Mouse (Mus musculus) small intestine, adult 2 months (tissue): ENCODE results near the gene Slc35d3. TPM values are rescaled to one million over a fixed set of nuclear protein-coding genes. Genes with fewer than 3 reads are reported as not detected.

Source experiments
- H3K27ac ChIP-seq: fragments of 200-500 bp; 2 replicates; pipeline ENCODE4 v1.5.1; 2012; ENCODE audit warnings: low read depth, low read length, control low read depth, inconsistent platforms; ENCODE audit not compliant: insufficient read depth
- H3K27me3 ChIP-seq: fragments of 200-500 bp; 2 replicates; pipeline ENCODE4 v1.6.1; 2012; ENCODE audit warnings: mild to moderate bottlenecking, moderate library complexity, low read length, inconsistent platforms; ENCODE audit not compliant: control insufficient read depth, insufficient read depth
- H3K36me3 ChIP-seq: fragments of 200-500 bp; 2 replicates; pipeline ENCODE4 v1.6.1; 2012; ENCODE audit warnings: mild to moderate bottlenecking, low read length, control low read depth, inconsistent platforms; ENCODE audit not compliant: control insufficient read depth, insufficient read depth
- H3K4me1 ChIP-seq: fragments of 200-500 bp; 2 replicates; pipeline ENCODE4 v1.6.1; 2012; ENCODE audit warnings: low read length, inconsistent platforms, mixed read lengths; ENCODE audit not compliant: control insufficient read depth, insufficient read depth, insufficient read length
- H3K4me3 ChIP-seq: fragments of 200-500 bp; 2 replicates; pipeline ENCODE4 v1.5.1; 2012; ENCODE audit warnings: low read depth, mild to moderate bottlenecking, control low read depth, inconsistent platforms, low read length, moderate library complexity
- CTCF ChIP-seq: fragments of 200-500 bp; IDR thresholded peaks from 2 replicates; pipeline ENCODE4 v1.5.1; 2012; ENCODE audit warnings: low read depth, mild to moderate bottlenecking, control low read depth, inconsistent platforms, low read length, moderate library complexity, mixed read lengths; ENCODE audit not compliant: insufficient replicate concordance, insufficient read length; ENCODE audit errors: extremely low read depth
- POLR2A ChIP-seq: fragments of 200-500 bp; IDR thresholded peaks from 2 replicates; pipeline ENCODE4 v1.6.1; 2012; ENCODE audit warnings: low read depth, mild to moderate bottlenecking, control low read depth, inconsistent platforms, low read length, moderate library complexity
- WGBS: fragments of 180-500 bp; shearing (Covaris S2); methylation state at CpG from one replicate; pipeline ENCODE4 v1.1.7; 2018; 5-methylcytosine and 5-hydroxymethylcytosine counted together
- polyA plus RNA-seq: library from polyadenylated mRNA; depleted of rRNA; stranded (reverse); fragments of >200 nt; gene quantifications from 2 replicates; pipeline ENCODE4 v1.2.3, GENCODE M21; 2012

The Slc35d3 gene
- polyA plus RNA-seq, 1 experiment, result 0.94 TPM

GRCm38 (mm10) chr10:19855597-19856306 is 4.5 kb upstream of the Slc35d3 start:
- 94% methylated on average over 7 of the region's 7 CpGs for WGBS
- TF ChIP-seq CTCF (no peak), POLR2A (no peak)

DNA sequence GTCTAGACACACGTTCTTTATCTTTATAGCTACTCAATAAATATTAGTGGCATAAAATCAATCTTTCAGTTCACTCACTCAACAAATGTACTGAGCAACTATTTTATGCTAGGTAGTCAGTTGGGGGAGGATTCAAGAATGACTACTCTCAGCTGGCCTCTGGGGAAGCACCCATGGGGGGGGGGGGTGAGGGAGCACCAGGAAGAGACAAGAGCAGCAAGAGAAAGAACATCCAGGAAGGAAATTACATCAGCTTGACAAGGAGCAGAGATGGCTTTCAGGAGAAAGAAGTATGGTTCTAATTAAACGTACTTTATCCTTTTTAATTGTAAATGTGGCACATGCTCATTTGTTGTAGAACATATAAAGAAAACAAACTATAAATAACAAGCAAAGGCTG is 2.4 kb upstream of the Slc35d3 start:
- H3K4me1 ChIP-seq, result peaks cover 19% of the 10 kb centered on the region
- H3K36me3 ChIP-seq, result no peaks in the 10 kb centered on the region
- peaks cover 41% of the 10 kb centered on the region for H3K27me3 ChIP-seq
- TF ChIP-seq CTCF, result no peak
- TF ChIP-seq POLR2A, result no peak
- no peak overlapping the region for H3K27ac ChIP-seq
- no peak overlapping the region for H3K4me3 ChIP-seq
- WGBS, result 36% methylated on average over 2 of the region's 2 CpGs

More at GRCm38 (mm10) chr10:19855597-19856306, 4.5 kb upstream of the Slc35d3 start:
- peaks cover 6% of the 10 kb centered on the region for H3K4me1 ChIP-seq
- H3K4me3 ChIP-seq, result no peak overlapping the region
- no peak overlapping the region for H3K27ac ChIP-seq
- H3K36me3 ChIP-seq, result no peaks in the 10 kb centered on the region; the same call in 1 of the 2 replicates
- peaks cover 20% of the 10 kb centered on the region for H3K27me3 ChIP-seq

DNA sequence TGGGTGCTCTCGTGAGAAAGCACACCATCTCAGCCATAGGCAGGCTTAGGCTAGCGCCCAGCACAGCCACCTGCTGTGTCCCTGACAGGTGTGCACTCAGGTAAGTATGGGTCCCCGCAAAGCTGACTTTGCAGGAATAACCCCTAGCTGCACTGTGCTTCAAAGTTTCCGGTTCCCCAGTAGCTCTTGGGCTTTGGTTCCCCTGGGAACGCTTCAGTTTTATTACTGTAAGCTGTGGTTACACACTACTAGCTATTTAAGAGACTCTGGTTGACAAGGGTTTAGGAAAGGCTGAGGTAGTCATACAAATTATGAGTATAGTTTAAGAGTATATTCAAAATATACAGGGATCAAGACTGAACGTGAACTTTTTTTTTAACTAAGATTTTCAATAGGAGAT is 1.5 kb upstream of the Slc35d3 start:
- no peaks in the 10 kb centered on the region for H3K36me3 ChIP-seq
- WGBS, result 20% methylated on average over 6 of the region's 6 CpGs
- H3K4me3 ChIP-seq, result no peak overlapping the region
- peaks cover 42% of the 10 kb centered on the region for H3K27me3 ChIP-seq
- H3K27ac ChIP-seq, result no peak overlapping the region
- H3K4me1 ChIP-seq, result peaks cover 19% of the 10 kb centered on the region
- TF ChIP-seq CTCF (no peak), POLR2A (no peak)

DNA sequence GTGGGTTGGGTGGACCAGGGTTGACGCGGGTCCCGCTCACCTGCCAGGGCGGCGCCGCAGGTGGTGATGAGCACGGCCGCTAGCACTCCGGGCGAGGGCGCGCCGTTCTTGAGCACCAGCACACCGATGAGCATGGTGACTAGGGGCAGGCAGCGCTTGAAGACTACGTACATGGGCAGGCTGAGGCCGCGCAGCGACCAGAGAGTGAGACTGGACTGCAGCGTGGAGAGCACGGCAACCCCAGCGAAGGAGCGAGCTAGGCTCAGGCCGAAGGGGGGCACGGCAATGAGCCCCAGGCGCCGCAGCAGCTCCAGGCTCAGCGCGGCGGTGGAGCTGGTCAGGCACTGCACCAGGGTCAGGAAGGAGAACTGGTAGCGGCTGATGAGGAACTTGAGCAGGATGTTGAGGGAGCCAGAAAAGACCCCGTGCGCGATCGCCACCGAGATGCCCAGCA is 688 bp downstream of the Slc35d3 start:
- Histone ChIP-seq H3K4me1 (peaks cover 19% of the 10 kb centered on the region), H3K36me3 (no peaks in the 10 kb centered on the region), H3K4me3 (peak overlapping the region; percentile 47), H3K27ac (no peak overlapping the region), H3K27me3 (peaks cover 48% of the 10 kb centered on the region)
- TF ChIP-seq POLR2A (no peak), CTCF (no peak)
- under 1% methylated on average over 36 of the region's 36 CpGs for WGBS

GRCm38 (mm10) chr10:19849771-19850365 is 1.4 kb downstream of the Slc35d3 start:
- under 1% methylated on average over 32 of the region's 32 CpGs for WGBS
- TF ChIP-seq CTCF (no peak), POLR2A (no peak)
- peaks cover 48% of the 10 kb centered on the region for H3K27me3 ChIP-seq
- H3K4me1 ChIP-seq, result peaks cover 19% of the 10 kb centered on the region
- no peak overlapping the region for H3K27ac ChIP-seq
- peak overlapping the region; percentile 48 for H3K4me3 ChIP-seq
- H3K36me3 ChIP-seq, result no peaks in the 10 kb centered on the region

- 13% methylated on average over 44 of the region's 44 CpGs for WGBS
- TF ChIP-seq CTCF, result no peak
- Histone ChIP-seq H3K36me3 (no peaks in the 10 kb centered on the region), H3K27ac (no peak overlapping the region), H3K4me3 (peak overlapping the region; percentile 48), H3K27me3 (peaks cover 48% of the 10 kb centered on the region), H3K4me1 (peaks cover 19% of the 10 kb centered on the region)
Measured at GRCm38 (mm10) chr10:19848928-19849770, 2.1 kb downstream of the Slc35d3 start.
